Mouse (Mus musculus): ENCODE results near the gene Gucy2g. TPM values are rescaled to one million over a fixed set of nuclear protein-coding genes. Genes with fewer than 3 reads are reported as not detected.

Gene Gucy2g
- total and polyA plus RNA-seq, 3 experiments = not detected

DNA sequence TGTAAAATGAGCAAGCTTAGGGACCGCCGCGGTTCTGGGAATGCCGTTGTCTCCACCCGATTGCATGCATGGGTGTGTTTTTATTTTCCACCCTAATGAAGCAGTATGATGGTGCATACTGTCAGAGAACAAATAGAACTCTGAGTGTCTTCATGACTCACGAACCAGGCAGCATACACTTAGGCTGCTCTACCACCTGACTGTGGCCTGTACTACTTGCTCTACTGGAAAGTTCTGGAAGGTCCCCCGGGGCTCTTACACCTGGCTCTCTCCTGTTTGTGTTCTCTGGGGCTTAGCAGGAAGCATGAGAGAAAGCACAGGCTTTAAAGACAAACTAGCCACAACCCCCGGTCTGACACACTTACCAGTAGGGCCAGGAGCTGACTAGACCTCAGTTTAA is 21.7 kb downstream of the Gucy2g start:
- DNase-seq (ENCODE audit: extremely low read depth) = peak; percentile 78
- Histone ChIP-seq H3K9ac (ENCODE audit: insufficient read depth, low read depth) (no peak overlapping the region), H3K27me3 (replicated peaks) (no peaks in the 10 kb centered on the region), H3K27ac (ENCODE audit: insufficient read depth, low read depth) (no peak overlapping the region), H3K4me3 (replicated peaks in 1 of 3; ENCODE audit: low read depth in 2 of 3, low read length in 2 of 3, poor library complexity in 1 of 3) (no peak overlapping the region), H3K9me3 (replicated peaks; ENCODE audit: low read length) (no peaks in the 10 kb centered on the region), H3K79me2 (replicated peaks; ENCODE audit: control insufficient read depth, extremely low read depth, insufficient read depth, poor library complexity, severe bottlenecking) (no peaks in the 10 kb centered on the region), H3K36me3 (replicated peaks in 1 of 2; ENCODE audit: control insufficient read depth in 1 of 2, insufficient read depth in 1 of 2, low read length in 1 of 2) (no peaks in the 10 kb centered on the region), H3K4me2 (ENCODE audit: insufficient read depth, low read depth, poor library complexity, severe bottlenecking) (0 out of 2 replicates have a peak overlapping the region, but pooled peaks have one; percentile 27), H3K4me1 (ENCODE audit: control insufficient read depth in 1 of 2, insufficient read depth in 2 of 2) (peaks cover 19 to 45% of the 10 kb centered on the region in 2 experiments)
- in situ Hi-C loops (cut with MboI; ENCODE audit: low pct_ligation_motif_present, low pct_unique_long_range_greater_than_20kb, low sequenced_read_pairs) = no loop called here
- dilution Hi-C loops (cut with MboI; ENCODE audit: extremely low pct_ligation_motif_present, extremely low pct_unique_long_range_greater_than_20kb, low sequenced_read_pairs) = no loop called here
- peak; percentile 8; the same call in 1 of the 2 replicates for TF ChIP-seq IRF4 (IDR thresholded peaks at IDR 0.05; ENCODE audit: low read depth, low read length)
- TF ChIP-seq ZKSCAN1 (IDR thresholded peaks at IDR 0.05; ENCODE audit: borderline replicate concordance, low read depth, low read length) = no peak
- no peak for TF ChIP-seq POLR2AphosphoS2 (IDR thresholded peaks at IDR 0.05; ENCODE audit: low read depth, low read length)
- TF ChIP-seq TCF12 (IDR thresholded peaks at IDR 0.05; ENCODE audit: low read depth, low read length) = peak; percentile 56; the same call in 1 of the 2 replicates
- peak; percentile 38; the same call in 1 of the 2 replicates for TF ChIP-seq SIN3A (IDR thresholded peaks at IDR 0.05; ENCODE audit: low read length)
- no peak for TF ChIP-seq ZNF384 (IDR thresholded peaks at IDR 0.05; ENCODE audit: low read depth, low read length)
- TF ChIP-seq E2F4 (IDR thresholded peaks at IDR 0.05; ENCODE audit: insufficient replicate concordance, low read depth, low read length) = no peak
- no peak for TF ChIP-seq MAZ (IDR thresholded peaks at IDR 0.05; ENCODE audit: low read depth, low read length)
- TF ChIP-seq EP300 (IDR thresholded peaks at IDR 0.05; ENCODE audit: low read length) = peak; percentile 67
- no peak for TF ChIP-seq USF1 (IDR thresholded peaks at IDR 0.05; ENCODE audit: low read depth, low read length)
- peak; percentile 52 for TF ChIP-seq BHLHE40 (IDR thresholded peaks at IDR 0.05; ENCODE audit: low read depth, low read length)
- TF ChIP-seq ETS1 (conservative IDR thresholded peaks at IDR 0.05; ENCODE audit: low read depth, low read length) = peak; percentile 69
- TF ChIP-seq JUND (conservative IDR thresholded peaks at IDR 0.05; ENCODE audit: low read depth, low read length) = no peak
- TF ChIP-seq PAX5 (IDR thresholded peaks at IDR 0.05; ENCODE audit: low read length) = no peak

DNA sequence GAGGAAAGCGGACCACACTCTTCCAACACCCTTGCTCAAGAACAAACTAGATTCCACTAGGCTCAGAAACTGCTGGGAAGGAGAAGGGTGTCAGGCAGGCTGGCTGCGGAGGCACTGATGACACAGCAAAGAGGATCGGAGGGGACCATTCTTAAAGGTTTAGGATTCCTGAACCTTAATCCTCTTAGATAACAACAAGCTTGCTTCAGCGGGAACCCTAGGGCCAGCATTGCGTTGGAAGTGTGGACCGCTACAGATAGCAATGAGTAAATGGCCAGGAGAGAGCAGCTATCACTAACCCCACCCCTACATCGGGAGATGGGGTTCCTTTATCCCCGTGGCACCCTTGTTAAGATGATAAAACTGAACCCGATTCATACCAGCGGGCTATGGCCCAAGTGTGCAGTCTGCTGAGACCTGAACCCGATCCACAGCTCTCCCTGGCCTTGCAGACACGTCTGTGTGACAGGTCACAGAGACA is 22.3 kb downstream of the Gucy2g start:
- Histone ChIP-seq H3K79me2 (replicated peaks; ENCODE audit: control insufficient read depth, extremely low read depth, insufficient read depth, poor library complexity, severe bottlenecking) (no peaks in the 10 kb centered on the region), H3K4me3 (replicated peaks in 1 of 3; ENCODE audit: low read depth in 2 of 3, low read length in 2 of 3, poor library complexity in 1 of 3) (peak overlapping the region in 2 of 3 experiments; percentile 48 to 56), H3K36me3 (replicated peaks in 1 of 2; ENCODE audit: control insufficient read depth in 1 of 2, insufficient read depth in 1 of 2, low read length in 1 of 2) (no peaks in the 10 kb centered on the region), H3K27ac (ENCODE audit: insufficient read depth, low read depth) (no peak overlapping the region), H3K9ac (ENCODE audit: insufficient read depth, low read depth) (no peak overlapping the region), H3K4me1 (ENCODE audit: control insufficient read depth in 1 of 2, insufficient read depth in 2 of 2) (peaks cover 19 to 45% of the 10 kb centered on the region in 2 experiments), H3K9me3 (replicated peaks; ENCODE audit: low read length) (no peaks in the 10 kb centered on the region), H3K27me3 (replicated peaks) (no peaks in the 10 kb centered on the region), H3K4me2 (ENCODE audit: insufficient read depth, low read depth, poor library complexity, severe bottlenecking) (no peak overlapping the region)
- in situ Hi-C loops (cut with MboI; ENCODE audit: low pct_ligation_motif_present, low pct_unique_long_range_greater_than_20kb, low sequenced_read_pairs) = no loop called here
- dilution Hi-C loops (cut with MboI; ENCODE audit: extremely low pct_ligation_motif_present, extremely low pct_unique_long_range_greater_than_20kb, low sequenced_read_pairs) = no loop called here
- TF ChIP-seq TBP (conservative IDR thresholded peaks at IDR 0.05; ENCODE audit: low read depth, low read length) (no peak), UBTF (IDR thresholded peaks at IDR 0.05; ENCODE audit: low read depth, low read length) (no peak), BHLHE40 (IDR thresholded peaks at IDR 0.05; ENCODE audit: low read depth, low read length) (peak; percentile 2; the same call in 1 of the 2 replicates), MXI1 (IDR thresholded peaks at IDR 0.05; ENCODE audit: low read depth, low read length) (0 out of 2 replicates have a peak, but pooled peaks have one; percentile 0), MAZ (IDR thresholded peaks at IDR 0.05; ENCODE audit: low read depth, low read length) (peak; percentile 0; the same call in 1 of the 2 replicates)
- DNase-seq (ENCODE audit: extremely low read depth) = no peak

All from CH12.LX (cell line).